Mouse (Mus musculus): ENCODE measurements around the gene Megf11. TPM values are rescaled to one million over a fixed set of nuclear protein-coding genes. Genes with fewer than 3 reads are reported as not detected.

Gene Megf11
- polyA plus RNA-seq, 1 experiment = 0.94 TPM

DNA sequence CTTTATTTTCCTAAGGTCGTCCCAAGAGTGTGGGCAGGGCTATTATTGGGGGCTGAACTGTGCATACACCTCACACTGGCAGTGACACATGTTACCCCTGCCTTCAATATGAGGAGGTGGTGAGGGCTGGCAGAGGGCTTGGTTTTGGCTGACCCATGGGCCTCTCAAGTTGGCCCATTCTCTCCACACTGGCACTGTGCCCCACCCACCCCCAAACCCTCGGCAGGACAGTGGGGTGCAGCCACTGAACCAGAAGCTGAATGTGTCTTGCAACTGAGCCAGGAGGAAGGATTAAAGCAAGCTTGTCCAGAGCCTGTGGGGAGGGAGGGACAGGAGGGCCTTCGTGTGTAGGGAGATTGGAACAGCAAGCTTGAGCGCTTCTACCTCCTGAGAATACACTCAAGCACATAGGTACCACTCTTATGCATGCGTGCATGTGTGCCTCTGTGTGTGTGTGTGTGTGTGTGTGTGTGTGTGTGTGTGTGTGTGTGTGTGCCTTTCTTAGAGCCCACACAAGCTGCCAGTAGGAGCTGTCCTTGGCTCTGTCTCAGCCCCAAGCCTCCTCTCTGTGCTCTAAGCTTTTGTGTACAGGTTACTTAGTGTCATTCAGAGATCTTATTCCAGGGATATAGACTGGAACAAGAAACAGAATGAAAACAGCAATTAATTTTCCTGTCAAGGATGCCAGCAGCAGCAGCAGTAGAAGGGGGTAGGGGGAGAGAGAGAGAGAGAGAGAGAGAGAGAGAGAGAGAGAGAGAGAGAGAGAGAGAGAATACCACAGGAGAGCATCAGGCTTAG is 236.3 kb downstream of the Megf11 start:
- no peaks in the 10 kb centered on the region for H3K36me3 ChIP-seq (ENCODE audit: control insufficient read depth, insufficient read depth, low read length, poor library complexity, severe bottlenecking)
- H3K9me3 ChIP-seq (replicated peaks; ENCODE audit: control insufficient read depth, insufficient read depth, low read length, poor library complexity, severe bottlenecking) = no peaks in the 10 kb centered on the region
- peaks cover 6% of the 10 kb centered on the region for H3K4me1 ChIP-seq (ENCODE audit: control insufficient read depth, insufficient read depth, low read length)
- H3K27ac ChIP-seq (ENCODE audit: insufficient read depth, low read length) = no peak overlapping the region
- TF ChIP-seq EP300 (IDR thresholded peaks at IDR 0.05; ENCODE audit: insufficient read depth, low read depth, low read length) (no peak), POLR2A (IDR thresholded peaks at IDR 0.05; ENCODE audit: insufficient read depth, low read length) (no peak), CTCF (IDR thresholded peaks at IDR 0.05; ENCODE audit: low read depth, low read length) (no peak)
- no peaks in the 10 kb centered on the region for H3K27me3 ChIP-seq (ENCODE audit: control insufficient read depth, insufficient read depth, low read length, poor library complexity, severe bottlenecking)
- no peak overlapping the region for H3K4me3 ChIP-seq (ENCODE audit: low read depth, low read length)
- no peak overlapping the region for H3K9ac ChIP-seq (ENCODE audit: low read depth, poor library complexity, severe bottlenecking)

DNA sequence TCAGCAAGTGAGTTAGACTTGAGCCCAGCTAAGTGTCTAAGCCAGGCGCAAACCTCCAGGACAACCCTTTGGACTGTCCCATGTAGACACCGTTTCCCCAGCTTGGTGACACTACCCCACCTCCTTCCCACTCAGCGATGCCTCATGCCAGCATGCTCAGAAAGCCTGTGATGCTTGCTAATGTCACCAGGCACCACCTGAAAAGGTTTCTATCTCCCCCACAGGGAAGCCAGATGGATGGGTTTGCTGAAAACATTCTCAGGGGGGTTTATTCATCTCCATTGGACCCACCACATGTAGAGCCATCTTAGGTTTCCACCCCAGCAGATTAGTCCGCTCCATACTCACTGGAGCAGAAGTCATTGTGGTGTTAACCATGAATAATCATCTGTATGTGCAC is 237.9 kb downstream of the Megf11 start:
- H3K4me3 ChIP-seq (ENCODE audit: low read depth, low read length) = no peak overlapping the region
- no peak overlapping the region for H3K9ac ChIP-seq (ENCODE audit: low read depth, poor library complexity, severe bottlenecking)
- H3K4me1 ChIP-seq (ENCODE audit: control insufficient read depth, insufficient read depth, low read length) = no peaks in the 10 kb centered on the region
- H3K9me3 ChIP-seq (replicated peaks; ENCODE audit: control insufficient read depth, insufficient read depth, low read length, poor library complexity, severe bottlenecking) = no peaks in the 10 kb centered on the region
- no peaks in the 10 kb centered on the region for H3K36me3 ChIP-seq (ENCODE audit: control insufficient read depth, insufficient read depth, low read length, poor library complexity, severe bottlenecking)
- H3K27me3 ChIP-seq (ENCODE audit: control insufficient read depth, insufficient read depth, low read length, poor library complexity, severe bottlenecking) = no peaks in the 10 kb centered on the region
- TF ChIP-seq POLR2A (IDR thresholded peaks at IDR 0.05; ENCODE audit: insufficient read depth, low read length) = no peak
- TF ChIP-seq CTCF (IDR thresholded peaks at IDR 0.05; ENCODE audit: low read depth, low read length) = no peak
- TF ChIP-seq EP300 (IDR thresholded peaks at IDR 0.05; ENCODE audit: insufficient read depth, low read depth, low read length) = no peak
- H3K27ac ChIP-seq (ENCODE audit: insufficient read depth, low read length) = no peak overlapping the region

DNA sequence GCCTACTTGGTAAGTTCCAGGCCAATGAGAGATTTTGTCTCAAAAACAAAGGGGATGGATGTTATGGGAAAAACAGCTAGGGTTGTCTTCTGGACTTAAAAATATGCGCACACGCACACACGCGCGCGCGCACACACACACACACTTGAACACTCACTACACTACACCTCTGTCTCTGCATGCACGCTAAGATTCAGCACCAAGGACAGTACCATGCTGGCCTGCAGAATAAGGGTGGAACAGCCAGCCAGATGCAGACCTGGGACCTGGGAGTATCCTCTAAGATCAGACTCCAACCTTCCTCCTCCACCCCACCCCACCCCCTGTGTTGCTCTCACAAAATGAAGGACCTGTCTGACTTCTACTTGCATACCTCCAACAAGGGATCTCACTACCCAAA is 239.1 kb downstream of the Megf11 start:
- no peak for TF ChIP-seq CTCF (IDR thresholded peaks at IDR 0.05; ENCODE audit: low read depth, low read length)
- TF ChIP-seq POLR2A (IDR thresholded peaks at IDR 0.05; ENCODE audit: insufficient read depth, low read length) = no peak
- TF ChIP-seq EP300 (IDR thresholded peaks at IDR 0.05; ENCODE audit: insufficient read depth, low read depth, low read length) = no peak

DNA sequence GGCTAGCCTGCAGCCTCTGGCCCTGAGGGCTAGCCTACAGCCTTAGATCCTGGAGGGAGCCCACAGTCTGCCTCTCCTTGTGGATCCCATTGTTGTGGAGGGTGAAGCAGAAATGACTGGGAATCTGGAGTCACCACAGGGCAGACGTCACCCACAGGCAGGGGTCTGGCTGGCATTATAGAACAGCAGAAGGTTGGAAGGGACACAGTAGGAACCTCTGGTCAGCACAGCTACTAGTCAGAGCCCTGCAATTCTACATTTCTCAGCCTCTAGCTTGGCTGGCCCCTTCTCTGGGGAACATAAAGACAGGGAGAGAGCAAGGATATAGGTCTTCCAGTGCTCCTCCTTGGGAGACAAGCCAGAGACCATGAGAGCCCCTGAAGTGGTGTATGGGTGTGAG is 244.4 kb downstream of the Megf11 start:
- Histone ChIP-seq H3K4me3 (ENCODE audit: low read depth, low read length) (no peak overlapping the region), H3K9ac (ENCODE audit: low read depth, poor library complexity, severe bottlenecking) (no peak overlapping the region), H3K9me3 (replicated peaks; ENCODE audit: control insufficient read depth, insufficient read depth, low read length, poor library complexity, severe bottlenecking) (no peaks in the 10 kb centered on the region), H3K27me3 (ENCODE audit: control insufficient read depth, insufficient read depth, low read length, poor library complexity, severe bottlenecking) (no peaks in the 10 kb centered on the region), H3K4me1 (ENCODE audit: control insufficient read depth, insufficient read depth, low read length) (no peaks in the 10 kb centered on the region), H3K36me3 (ENCODE audit: control insufficient read depth, insufficient read depth, low read length, poor library complexity, severe bottlenecking) (no peaks in the 10 kb centered on the region), H3K27ac (ENCODE audit: insufficient read depth, low read length) (no peak overlapping the region)
- TF ChIP-seq EP300 (IDR thresholded peaks at IDR 0.05; ENCODE audit: insufficient read depth, low read depth, low read length) (no peak), POLR2A (IDR thresholded peaks at IDR 0.05; ENCODE audit: insufficient read depth, low read length) (no peak), CTCF (IDR thresholded peaks at IDR 0.05; ENCODE audit: low read depth, low read length) (no peak)

More for the DNA sequence above, 239.1 kb downstream of the Megf11 start:
- H3K4me1 ChIP-seq (ENCODE audit: control insufficient read depth, insufficient read depth, low read length) = no peaks in the 10 kb centered on the region
- no peaks in the 10 kb centered on the region for H3K27me3 ChIP-seq (ENCODE audit: control insufficient read depth, insufficient read depth, low read length, poor library complexity, severe bottlenecking)
- H3K27ac ChIP-seq (ENCODE audit: insufficient read depth, low read length) = no peak overlapping the region
- no peak overlapping the region for H3K4me3 ChIP-seq (ENCODE audit: low read depth, low read length)
- no peak overlapping the region for H3K9ac ChIP-seq (ENCODE audit: low read depth, poor library complexity, severe bottlenecking)
- no peaks in the 10 kb centered on the region for H3K36me3 ChIP-seq (ENCODE audit: control insufficient read depth, insufficient read depth, low read length, poor library complexity, severe bottlenecking)
- H3K9me3 ChIP-seq (replicated peaks; ENCODE audit: control insufficient read depth, insufficient read depth, low read length, poor library complexity, severe bottlenecking) = no peaks in the 10 kb centered on the region

DNA sequence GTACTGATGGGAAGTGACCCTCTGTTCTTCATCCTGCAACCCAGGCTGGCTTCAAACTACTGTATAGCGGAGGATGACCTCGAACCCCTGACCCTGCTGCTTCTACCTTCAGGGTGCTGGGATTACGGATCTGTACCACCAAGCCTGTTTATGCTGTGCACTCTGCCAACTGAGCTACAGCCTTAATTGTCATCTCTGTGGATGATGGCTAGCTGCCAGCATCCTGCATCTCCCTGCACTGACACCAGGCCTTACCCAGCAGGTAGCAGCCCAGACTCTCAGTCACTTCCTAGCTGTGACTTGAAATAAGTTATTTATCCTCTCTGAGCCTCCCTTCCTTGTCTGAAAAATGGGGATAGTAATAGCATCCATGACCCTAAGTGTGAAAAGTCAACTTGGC is 247.7 kb downstream of the Megf11 start:
- Histone ChIP-seq H3K27ac (ENCODE audit: insufficient read depth, low read length) (no peak overlapping the region), H3K9ac (ENCODE audit: low read depth, poor library complexity, severe bottlenecking) (no peak overlapping the region), H3K27me3 (ENCODE audit: control insufficient read depth, insufficient read depth, low read length, poor library complexity, severe bottlenecking) (no peaks in the 10 kb centered on the region), H3K4me3 (ENCODE audit: low read depth, low read length) (no peak overlapping the region), H3K4me1 (ENCODE audit: control insufficient read depth, insufficient read depth, low read length) (no peaks in the 10 kb centered on the region), H3K9me3 (replicated peaks; ENCODE audit: control insufficient read depth, insufficient read depth, low read length, poor library complexity, severe bottlenecking) (no peaks in the 10 kb centered on the region), H3K36me3 (ENCODE audit: control insufficient read depth, insufficient read depth, low read length, poor library complexity, severe bottlenecking) (no peaks in the 10 kb centered on the region)
- no peak for TF ChIP-seq CTCF (IDR thresholded peaks at IDR 0.05; ENCODE audit: low read depth, low read length)
- TF ChIP-seq POLR2A (IDR thresholded peaks at IDR 0.05; ENCODE audit: insufficient read depth, low read length) = no peak
- TF ChIP-seq EP300 (IDR thresholded peaks at IDR 0.05; ENCODE audit: insufficient read depth, low read depth, low read length) = no peak

DNA sequence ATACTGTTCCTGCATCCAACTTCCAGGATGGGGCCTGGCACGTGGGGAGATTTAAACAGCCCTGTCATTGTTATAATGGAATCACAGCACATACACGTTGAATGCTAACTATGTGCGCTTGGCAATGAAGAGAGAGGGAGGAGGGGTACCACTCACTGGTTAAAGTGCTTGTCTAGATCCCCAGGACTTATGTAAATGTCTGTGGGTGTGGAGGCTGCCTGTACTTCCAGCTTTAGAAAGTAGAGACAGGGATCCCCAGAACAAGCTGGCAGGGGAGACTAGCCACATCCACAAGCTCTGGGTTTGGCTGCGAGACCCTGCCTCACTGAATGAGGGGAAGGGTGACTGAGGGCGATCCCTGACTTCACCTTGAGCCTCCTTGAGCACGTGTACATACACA is 250.7 kb downstream of the Megf11 start:
- Histone ChIP-seq H3K36me3 (ENCODE audit: control insufficient read depth, insufficient read depth, low read length, poor library complexity, severe bottlenecking) (no peaks in the 10 kb centered on the region), H3K4me1 (ENCODE audit: control insufficient read depth, insufficient read depth, low read length) (peaks cover 1% of the 10 kb centered on the region), H3K9me3 (replicated peaks; ENCODE audit: control insufficient read depth, insufficient read depth, low read length, poor library complexity, severe bottlenecking) (no peaks in the 10 kb centered on the region), H3K27ac (ENCODE audit: insufficient read depth, low read length) (no peak overlapping the region), H3K27me3 (ENCODE audit: control insufficient read depth, insufficient read depth, low read length, poor library complexity, severe bottlenecking) (no peaks in the 10 kb centered on the region), H3K4me3 (ENCODE audit: low read depth, low read length) (no peak overlapping the region), H3K9ac (ENCODE audit: low read depth, poor library complexity, severe bottlenecking) (no peak overlapping the region)
- TF ChIP-seq EP300 (IDR thresholded peaks at IDR 0.05; ENCODE audit: insufficient read depth, low read depth, low read length) = no peak
- TF ChIP-seq CTCF (IDR thresholded peaks at IDR 0.05; ENCODE audit: low read depth, low read length) = no peak
- no peak for TF ChIP-seq POLR2A (IDR thresholded peaks at IDR 0.05; ENCODE audit: insufficient read depth, low read length)
